Mouse (Mus musculus) CD8-positive naive resting alpha-beta T cell, adult 2 months (primary cell): ENCODE data around the gene Oscar.

Source experiments
- DNase-seq, 2 experiments: peaks; one replicate each; pipeline ENCODE4 v3.0.0; 2022; ENCODE audit warnings: low read depth in 2 of 2, low spot score in 2 of 2

Gene Oscar

GRCm38 (mm10) chr7:3616057-3616388, at the start of gene Oscar:
Gene Oscar (minus strand): TSS chr7:3616157.
- no peak for DNase-seq

- peak; percentile 91 for DNase-seq
These were observed 49.5 kb upstream of the Oscar start, which contains the start of gene Leng1 for GRCm38 (mm10) chr7:3665215-3666114. Gene Leng1 (minus strand): TSS chr7:3665840.

GRCm38 (mm10) chr7:3664524-3665214, 48.7 kb upstream of the Oscar start:
- no peak for DNase-seq

- DNase-seq, result no peak
These were observed 42.6 kb upstream of the Oscar start for GRCm38 (mm10) chr7:3658578-3658977.

GRCm38 (mm10) chr7:3656966-3657365, 41.0 kb upstream of the Oscar start:
- DNase-seq, result no peak

GRCm38 (mm10) chr7:3646641-3647040, 30.7 kb upstream of the Oscar start:
- DNase-seq, result no peak

- no peak for DNase-seq
These were observed 30.2 kb upstream of the Oscar start for GRCm38 (mm10) chr7:3646188-3646587.

GRCm38 (mm10) chr7:3645488-3646025, 29.6 kb upstream of the Oscar start:
- no peak for DNase-seq

- DNase-seq, result peak; percentile 97 to 99
These were observed 28.9 kb upstream of the Oscar start, which contains the start of gene Cnot3 for GRCm38 (mm10) chr7:3644672-3645487. Gene Cnot3 (plus strand): TSS chr7:3645268.

- DNase-seq, result no peak
These were observed 28.4 kb upstream of the Oscar start for GRCm38 (mm10) chr7:3644348-3644671.

GRCm38 (mm10) chr7:3643843-3644242, 27.9 kb upstream of the Oscar start:
- DNase-seq, result no peak

- DNase-seq, result no peak
These were observed 27.5 kb upstream of the Oscar start for GRCm38 (mm10) chr7:3643412-3643811.

GRCm38 (mm10) chr7:3630478-3630815, 14.5 kb upstream of the Oscar start:
- no peak for DNase-seq

- DNase-seq, result peak; percentile 87 to 91
These were observed 13.9 kb upstream of the Oscar start, which contains the start of the genes Tfpt and Prpf31 for GRCm38 (mm10) chr7:3629543-3630477. Gene Tfpt (minus strand): TSS chr7:3629929. Gene Prpf31 (plus strand): TSS chr7:3629985.

GRCm38 (mm10) chr7:3629030-3629429, 13.1 kb upstream of the Oscar start:
- peak in 1 of 2 experiments; percentile 11 for DNase-seq

GRCm38 (mm10) chr7:3617242-3617995, 1.5 kb upstream of the Oscar start, which contains the start of gene Ndufa3:
Gene Ndufa3 (plus strand): TSS chr7:3617373.
- DNase-seq, result peak; percentile 81 to 83

GRCm38 (mm10) chr7:3616389-3617241, 658 bp upstream of the Oscar start:
- no peak for DNase-seq

GRCm38 (mm10) chr7:3614021-3614420, 1.9 kb downstream of the Oscar start:
- DNase-seq, result no peak
